Comparison of ENCODE assay signal across 23 mouse cellular contexts in the genomic region with DNA sequence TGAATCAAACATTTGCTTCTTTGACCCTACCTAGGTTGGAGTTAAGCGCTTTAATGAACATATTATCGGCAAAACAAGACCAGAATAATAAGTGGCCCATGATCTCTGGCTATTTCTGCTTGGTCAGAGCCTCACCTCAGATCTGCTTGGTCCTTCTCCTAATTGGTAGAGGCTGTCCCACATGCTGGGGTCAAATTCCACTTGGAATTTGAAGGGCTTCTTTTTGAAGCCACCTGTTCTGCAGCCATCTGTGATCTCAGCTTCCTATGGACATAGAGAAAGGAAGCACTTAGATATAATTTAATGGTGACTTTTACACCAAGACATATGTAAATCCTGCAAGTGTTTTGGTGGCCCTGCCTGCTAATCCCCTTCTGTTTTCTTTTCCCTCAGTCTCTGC. TPM values are rescaled to one million over a fixed set of nuclear protein-coding genes. Genes with fewer than 3 reads are reported as not detected.
"Had no signal": no experiment of that assay in that cellular context is flagged by ENCODE, and none has a peak within 500 bp of the region (broad histone marks: within the 10 kb centered on the region; RNA-seq: fewer than 3 reads in every experiment).

No protein-coding gene starts in this region.

- H3K9ac ChIP-seq: limb, embryonic 12.5 days; limb, embryonic 15.5 days; liver, embryonic 14.5 days; liver, postnatal 0 days; lung, embryonic 14.5 days; midbrain, embryonic 12.5 days; midbrain, embryonic 15.5 days; neural tube, embryonic 12.5 days; neural tube, embryonic 15.5 days; stomach, embryonic 15.5 days had no signal

- ATAC-seq: liver, postnatal 0 days; lung, postnatal 0 days; midbrain, embryonic 15.5 days had no signal

- H3K27me3 ChIP-seq: limb, embryonic 12.5 days; limb, embryonic 15.5 days; midbrain, embryonic 12.5 days; midbrain, embryonic 15.5 days; neural tube, embryonic 12.5 days; neural tube, embryonic 15.5 days; stomach, embryonic 15.5 days had no signal

- H3K27ac ChIP-seq: left cerebral cortex, adult 2 months; limb, embryonic 12.5 days; limb, embryonic 15.5 days; liver, embryonic 14.5 days; macrophage; midbrain, embryonic 12.5 days; midbrain, embryonic 15.5 days; neural tube, embryonic 12.5 days; neural tube, embryonic 15.5 days; stomach, embryonic 15.5 days had no signal

- H3K9me3 ChIP-seq: limb, embryonic 12.5 days; limb, embryonic 15.5 days; midbrain, embryonic 12.5 days; midbrain, embryonic 15.5 days; neural tube, embryonic 12.5 days; neural tube, embryonic 15.5 days; stomach, embryonic 15.5 days had no signal

- H3K4me1 ChIP-seq: limb, embryonic 12.5 days; limb, embryonic 15.5 days; midbrain, embryonic 12.5 days; midbrain, embryonic 15.5 days; neural tube, embryonic 12.5 days; neural tube, embryonic 15.5 days; stomach, embryonic 15.5 days had no signal

- H3K4me2 ChIP-seq: limb, embryonic 12.5 days; limb, embryonic 15.5 days; liver, embryonic 11.5 days; lung, embryonic 14.5 days; midbrain, embryonic 12.5 days; midbrain, embryonic 15.5 days; neural tube, embryonic 12.5 days; neural tube, embryonic 15.5 days; stomach, embryonic 15.5 days had no signal

- H3K4me3 ChIP-seq: left cerebral cortex, adult 2 months; limb, embryonic 12.5 days; limb, embryonic 15.5 days; midbrain, embryonic 12.5 days; midbrain, embryonic 15.5 days; neural tube, embryonic 12.5 days; neural tube, embryonic 15.5 days; stomach, embryonic 15.5 days had no signal

- H3K36me3 ChIP-seq: limb, embryonic 12.5 days; limb, embryonic 15.5 days; midbrain, embryonic 15.5 days; neural tube, embryonic 12.5 days; stomach, embryonic 15.5 days had no signal

- DNase-seq: kidney, postnatal 10 days; kidney, postnatal 36 days; layer of hippocampus, postnatal 36 days; left cerebral cortex, postnatal 4 days; liver, postnatal 0 days; lung, embryonic 14.5 days; right cerebral cortex, adult 18-20 months; right cerebral cortex, postnatal 14 days; spleen, adult 18-20 months; thymus, adult 18-20 months; thymus, postnatal 36 days had no signal

RNA-seq across cellular contexts. Expression of a gene that starts 16.6 kb away (rescaled TPM):
- polyA plus RNA-seq: liver, postnatal 0 days; macrophage had no signal
